In the genomic region with DNA sequence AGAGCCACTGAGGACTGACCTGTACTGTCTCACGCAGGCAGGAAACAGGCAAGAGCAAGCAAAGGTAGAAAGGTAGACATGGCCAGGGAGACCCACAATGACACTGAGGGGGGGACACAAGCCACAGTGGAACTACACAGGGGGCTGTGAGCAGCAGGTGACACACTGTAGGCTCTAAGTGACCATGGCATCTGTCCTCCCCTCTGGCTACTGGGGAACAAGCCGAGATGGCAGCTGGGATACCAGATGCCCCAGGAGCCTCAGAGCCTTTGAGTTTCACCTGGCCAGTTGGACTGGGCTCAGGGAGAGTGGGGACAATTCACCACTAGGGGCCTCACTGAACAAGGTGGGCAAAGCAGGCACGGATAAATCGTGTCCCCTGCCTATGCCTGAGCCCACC, we compare ENCODE assay signal across 1 mouse cellular context.
A peak's percentile ranks its signal among the peaks of the same experiment; 100 is the strongest.
TF ChIP-seq lines count a peak whose summit lies in the region.

No protein-coding gene starts in this region.

TF ChIP-seq in myocyte, 11 proteins besides CTCF, POLR2A, EP300 and RAD21:
- TF ChIP-seq SRF (IDR thresholded peaks at IDR 0.05; ENCODE audit: control insufficient read depth, insufficient read length, low read depth), result no peak
- TF ChIP-seq MAX (IDR thresholded peaks at IDR 0.05; ENCODE audit: low read depth), result no peak
- no peak for TF ChIP-seq CEBPB (IDR thresholded peaks at IDR 0.05; ENCODE audit: insufficient read depth, poor library complexity, severe bottlenecking)
- peak; percentile 35 for TF ChIP-seq POLR2AphosphoS2 (IDR thresholded peaks at IDR 0.05; ENCODE audit: insufficient read length, low read depth)
